Mouse (Mus musculus) bone marrow macrophage, adult 2 months (primary cell): ENCODE data around the gene Wfdc6a.

Experiments
- CTCF ChIP-seq: IDR thresholded peaks from 2 replicates; pipeline ENCODE4 v1.5.1; 2012; ENCODE audit warnings: low read depth, mild to moderate bottlenecking, low read length, moderate library complexity
- POLR2A ChIP-seq: IDR thresholded peaks from 2 replicates; pipeline ENCODE4 v1.6.1; 2012; ENCODE audit warnings: mild to moderate bottlenecking, low read depth, low read length, borderline replicate concordance

DNA sequence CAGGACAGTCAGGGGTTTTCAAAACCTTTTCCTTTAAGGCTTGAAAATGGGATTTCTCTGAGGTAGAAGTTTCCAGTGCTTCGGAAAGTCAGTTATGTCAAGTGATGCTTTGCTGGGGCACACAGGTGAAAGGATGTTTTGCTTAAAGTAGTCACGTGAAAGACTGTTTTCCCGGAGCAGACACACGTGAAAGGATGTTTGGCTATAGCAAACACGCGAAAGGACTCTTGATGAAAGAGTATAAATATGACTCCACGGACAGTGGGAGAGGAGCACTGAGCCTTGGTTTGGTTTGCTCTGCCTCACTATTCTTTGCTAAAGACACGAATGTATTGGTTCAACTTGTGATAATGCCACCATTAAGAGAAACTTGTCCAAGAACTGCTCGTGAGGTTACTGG, 33.7 kb downstream of the Wfdc6a start:
- TF ChIP-seq POLR2A: no peak
- TF ChIP-seq CTCF: no peak
